Mouse (Mus musculus) CH12F3 (cell line): Measurements from ENCODE around the gene Mon1a.

Experiments
- in situ Hi-C: fragments of 300-500 bp; cut with MboI; formaldehyde crosslinking; loops from 2 replicates; pipeline ENCODE4 v1.14.3; 2020; ENCODE audit warnings: low sequenced_read_pairs

The Mon1a gene

DNA sequence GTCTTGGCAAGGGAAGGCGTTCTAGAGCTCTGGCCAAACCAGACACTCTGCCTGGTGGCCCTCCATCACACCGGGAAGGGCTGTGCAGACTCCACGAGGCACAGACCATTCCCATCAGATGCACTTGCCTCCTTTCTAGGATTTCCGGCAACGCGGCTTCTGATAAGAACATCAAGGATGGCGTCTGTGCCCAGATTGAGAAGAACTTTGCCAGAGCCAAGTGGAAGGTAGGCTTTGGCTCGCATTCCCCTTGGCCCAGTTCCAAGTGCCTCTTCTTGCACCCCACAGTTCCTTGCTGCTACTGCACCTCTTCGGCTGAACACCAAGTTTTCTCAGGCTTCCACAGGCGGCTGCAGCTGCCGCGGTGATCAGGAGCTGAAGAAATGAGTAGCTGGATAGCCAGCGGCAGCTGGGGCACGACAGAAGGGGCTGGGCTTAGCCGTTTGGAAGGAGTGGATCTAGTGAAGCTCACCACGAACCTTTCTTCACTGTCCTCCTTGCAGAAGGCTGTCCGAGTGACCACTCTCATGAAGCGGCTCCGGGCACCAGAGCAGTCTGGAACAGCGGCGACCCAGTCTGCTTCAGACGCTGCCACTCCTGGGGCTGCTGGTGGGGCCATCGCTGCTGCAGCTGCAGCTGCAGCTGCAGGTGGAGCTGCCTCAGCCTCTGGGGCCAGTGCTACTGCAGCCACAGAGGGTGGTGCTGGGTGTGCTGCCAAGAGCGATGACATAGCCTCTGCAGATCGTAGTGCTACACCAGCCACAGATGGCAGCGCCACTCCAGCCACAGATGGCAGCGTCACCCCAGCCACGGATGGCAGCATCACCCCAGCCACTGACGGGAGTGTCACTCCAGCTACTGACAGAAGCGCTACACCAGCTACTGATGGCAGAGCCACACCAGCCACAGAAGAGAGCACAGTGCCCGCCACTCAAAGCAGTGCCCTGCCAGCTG, 59.6 kb downstream of the Mon1a start:
- in situ Hi-C loops = no loop called here

DNA sequence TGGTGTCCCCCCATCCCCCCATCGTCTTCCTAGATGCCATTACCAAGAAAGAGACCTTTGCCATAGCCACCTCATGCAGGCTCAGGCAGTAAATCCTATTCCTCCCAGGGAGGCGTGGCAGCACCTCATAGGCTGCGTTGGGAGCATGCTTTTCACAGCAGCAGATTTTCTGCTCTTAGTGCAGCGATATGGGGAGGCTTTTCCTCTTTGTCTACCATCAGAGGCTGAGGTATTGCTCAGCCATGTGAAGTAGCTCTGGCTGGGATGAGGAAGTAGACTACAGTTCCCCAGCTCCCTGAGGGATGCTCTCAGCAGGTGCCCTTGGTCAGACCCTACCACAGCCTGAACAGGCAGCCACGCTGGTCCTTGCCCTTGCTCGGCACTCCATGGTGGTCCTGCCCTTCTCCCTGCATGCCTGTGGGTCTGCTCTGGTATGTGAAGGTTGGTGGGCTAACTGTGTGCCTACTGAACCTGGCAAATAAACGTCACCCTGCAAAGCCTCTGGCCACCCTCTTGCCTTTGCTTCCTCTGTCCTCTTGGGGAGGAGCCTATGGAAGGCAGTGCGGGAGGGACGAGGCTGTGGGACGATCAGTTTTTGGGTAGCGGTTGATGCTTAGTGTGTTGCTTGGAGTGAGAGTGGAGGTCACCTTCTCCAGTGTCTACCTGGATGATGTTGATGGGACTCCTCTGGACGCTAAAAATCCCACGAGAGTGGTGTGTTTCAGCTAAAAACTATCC, 61.4 kb downstream of the Mon1a start:
- in situ Hi-C loops = no loop called here

GRCm38 (mm10) chr9:107949922-107950235, 61.9 kb downstream of the Mon1a start, which contains the start of gene Traip:
Traip (plus strand) TSS chr9:107950136.
- in situ Hi-C loops = no loop called here

DNA sequence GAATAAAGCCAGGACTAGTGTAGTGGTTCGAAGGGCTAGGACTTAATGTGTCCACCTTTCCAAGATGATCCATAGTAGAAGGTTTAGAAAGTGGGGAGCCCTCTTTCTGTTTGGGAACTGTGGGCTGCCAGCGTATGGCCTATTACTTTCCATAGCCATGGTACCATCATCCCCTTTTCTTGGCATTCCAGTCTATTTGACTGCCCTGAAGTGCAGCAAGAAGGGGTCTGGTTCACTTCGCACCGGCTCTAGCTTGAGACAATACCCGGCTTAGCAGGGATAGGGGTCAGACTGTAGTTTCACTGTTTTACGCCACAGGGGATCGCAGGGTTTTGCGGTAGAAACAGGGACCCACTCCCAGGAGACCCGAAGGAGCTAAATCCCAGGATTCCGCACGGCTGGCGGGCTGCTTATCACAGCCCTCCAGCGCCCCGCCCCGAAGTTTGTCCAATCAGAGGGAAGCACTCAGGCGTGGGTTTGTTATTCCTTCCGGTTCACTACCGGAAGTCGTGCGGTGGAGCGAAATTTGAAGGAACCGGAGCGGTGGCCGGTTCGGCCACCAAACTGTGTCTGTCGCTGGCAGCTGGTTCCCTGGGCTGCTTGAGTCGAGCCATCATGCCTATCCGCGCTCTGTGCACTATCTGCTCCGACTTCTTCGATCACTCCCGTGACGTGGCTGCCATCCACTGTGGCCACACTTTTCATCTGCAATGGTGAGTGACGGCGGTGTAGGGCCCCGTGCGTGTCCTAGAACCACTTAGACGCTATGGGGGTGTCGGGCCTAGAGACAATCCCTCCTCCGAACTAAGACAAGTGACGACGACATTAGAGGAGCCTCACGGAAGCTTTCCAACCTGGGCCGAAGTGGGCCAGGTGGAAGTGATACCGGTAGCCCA, 62.8 kb downstream of the Mon1a start:
- in situ Hi-C loops = no loop called here
